Mouse (Mus musculus) hindbrain, embryonic 11.5 days (tissue): ENCODE data around the gene Rab7b. TPM values are rescaled to one million over a fixed set of nuclear protein-coding genes. Genes with fewer than 3 reads are reported as not detected.

Experiments
- ATAC-seq: fragments of 200-750 bp; cut with Nextera tagmentation; 2 replicates; pipeline ENCODE4 v1.8.0; 2017; ENCODE audit warnings: mild to moderate bottlenecking, moderate TSS enrichment, moderate library complexity; ENCODE audit not compliant: low FRiP score
- DNase-seq: peaks from one replicate; pipeline ENCODE4 v3.0.0-alpha.2; 2015; ENCODE audit warnings: low spot score
- H3K27ac ChIP-seq: fragments of 300-500 bp; sonication (generic); 2 replicates; pipeline ENCODE4 v1.5.1; 2014; ENCODE audit warnings: mild to moderate bottlenecking, low read depth, low read length
- H3K27me3 ChIP-seq: fragments of 300-500 bp; sonication (generic); 2 replicates; pipeline ENCODE4 v1.6.1; 2014; ENCODE audit warnings: mild to moderate bottlenecking, low read length, moderate library complexity, mixed read lengths; ENCODE audit not compliant: control insufficient read depth, insufficient read depth
- H3K36me3 ChIP-seq: fragments of 300-500 bp; sonication (generic); 2 replicates; pipeline ENCODE4 v1.6.1; 2014; ENCODE audit warnings: mild to moderate bottlenecking, low read length, moderate library complexity, mixed read lengths; ENCODE audit not compliant: control insufficient read depth, insufficient read depth
- H3K4me1 ChIP-seq: fragments of 300-500 bp; sonication (generic); replicated peaks from 2 replicates; pipeline ENCODE4 v1.6.1; 2014; ENCODE audit warnings: low read length, mixed read lengths; ENCODE audit not compliant: control insufficient read depth, insufficient read depth
- H3K4me2 ChIP-seq: fragments of 300-500 bp; sonication (generic); replicated peaks from 2 replicates; pipeline ENCODE4 v1.6.1; 2014; ENCODE audit warnings: mild to moderate bottlenecking, low read depth, low read length
- H3K4me3 ChIP-seq: fragments of 300-500 bp; sonication (generic); 2 replicates; pipeline ENCODE4 v1.5.1; 2014; ENCODE audit warnings: low read depth, low read length
- H3K9ac ChIP-seq: fragments of 300-500 bp; sonication (generic); 2 replicates; pipeline ENCODE4 v1.6.1; 2014; ENCODE audit warnings: low read depth, low read length
- H3K9me3 ChIP-seq: fragments of 300-500 bp; sonication (generic); 2 replicates; pipeline ENCODE4 v1.6.1; 2016; ENCODE audit warnings: low read length; ENCODE audit not compliant: control insufficient read depth
- WGBS: fragments of 180-500 bp; shearing (Covaris S2); extraction: QIAGEN DNeasy Blood & Tissue Kit; methylation state at CpG from one replicate; pipeline ENCODE4 v1.1.7; 2014; 5-methylcytosine and 5-hydroxymethylcytosine counted together
- polyA plus RNA-seq: library from polyadenylated mRNA; unstranded; fragments of >200 nt; fragmentation: Nextera tagmentation; extraction: Ambion mirVana; gene quantifications from 2 replicates; pipeline ENCODE4 v1.2.1, GENCODE M21; 2014

The Rab7b gene
- polyA plus RNA-seq, 1 experiment from 2014 or later, result 1.6 TPM

DNA sequence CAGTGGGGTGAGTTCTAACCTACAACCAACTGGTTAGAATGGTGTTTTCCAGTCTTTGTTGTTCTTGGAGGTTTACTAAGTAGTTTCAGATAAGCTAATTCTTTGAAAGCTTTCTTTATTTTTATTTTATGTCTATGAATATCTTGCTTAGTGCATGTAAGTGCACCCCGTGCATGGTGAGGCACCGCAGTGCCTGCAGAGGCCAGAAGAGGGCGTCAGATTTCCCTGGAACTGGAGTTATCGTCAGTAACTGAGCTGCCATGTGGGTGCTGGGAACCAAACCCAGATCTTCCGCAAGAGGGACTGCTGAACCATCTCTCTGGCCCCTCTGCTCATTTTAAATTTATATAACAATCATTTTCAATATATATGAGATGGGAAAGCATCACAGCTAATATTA, 12.9 kb downstream of the Rab7b start:
- no peaks in the 10 kb centered on the region for H3K4me1 ChIP-seq
- no peak overlapping the region for H3K4me3 ChIP-seq
- H3K9me3 ChIP-seq, result no peaks in the 10 kb centered on the region
- no peak overlapping the region for H3K9ac ChIP-seq
- H3K27me3 ChIP-seq, result no peaks in the 10 kb centered on the region
- no peak overlapping the region for H3K4me2 ChIP-seq
- ATAC-seq (no peak), DNase-seq (no peak)
- no peaks in the 10 kb centered on the region for H3K36me3 ChIP-seq
- WGBS, result 83% methylated on average over 5 of the region's 5 CpGs
- no peak overlapping the region for H3K27ac ChIP-seq

DNA sequence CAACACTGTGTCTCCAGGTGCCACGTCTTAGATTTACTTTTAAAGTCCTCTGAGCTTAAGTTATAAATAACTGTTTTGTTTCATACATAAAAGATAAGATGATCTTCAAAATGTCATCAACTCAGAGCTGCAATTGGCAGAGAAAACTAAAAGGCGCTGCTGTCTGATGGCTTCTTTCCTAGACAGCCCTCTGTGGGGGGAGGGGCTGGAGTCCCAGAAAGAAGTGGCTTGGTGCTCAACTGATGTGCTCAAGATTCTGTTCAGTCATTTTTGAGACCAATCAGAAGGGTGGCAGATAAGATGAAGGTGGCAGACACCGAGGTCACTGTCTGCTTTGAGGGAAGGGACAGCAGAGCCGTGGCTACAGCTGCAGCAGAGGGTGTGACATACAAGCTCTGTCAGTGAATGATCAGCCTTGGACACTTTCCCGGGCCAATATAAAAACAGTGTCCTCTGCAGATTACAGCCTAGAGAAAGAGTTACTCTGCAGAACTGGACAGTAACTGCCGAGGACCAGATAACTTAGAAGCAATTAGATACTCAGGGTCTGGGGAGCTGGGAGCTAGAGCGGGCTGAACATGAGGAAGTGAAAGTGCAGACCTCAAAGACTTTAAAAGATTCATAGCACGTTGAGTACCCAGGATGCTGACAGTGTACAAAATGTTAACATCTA, 13.7 kb downstream of the Rab7b start:
- Histone ChIP-seq H3K4me3 (no peak overlapping the region), H3K4me1 (no peaks in the 10 kb centered on the region), H3K9ac (no peak overlapping the region), H3K4me2 (no peak overlapping the region), H3K36me3 (no peaks in the 10 kb centered on the region), H3K9me3 (no peaks in the 10 kb centered on the region), H3K27ac (no peak overlapping the region), H3K27me3 (no peaks in the 10 kb centered on the region)
- DNase-seq (no peak), ATAC-seq (no peak)
- 77% methylated on average over 8 of the region's 8 CpGs for WGBS

DNA sequence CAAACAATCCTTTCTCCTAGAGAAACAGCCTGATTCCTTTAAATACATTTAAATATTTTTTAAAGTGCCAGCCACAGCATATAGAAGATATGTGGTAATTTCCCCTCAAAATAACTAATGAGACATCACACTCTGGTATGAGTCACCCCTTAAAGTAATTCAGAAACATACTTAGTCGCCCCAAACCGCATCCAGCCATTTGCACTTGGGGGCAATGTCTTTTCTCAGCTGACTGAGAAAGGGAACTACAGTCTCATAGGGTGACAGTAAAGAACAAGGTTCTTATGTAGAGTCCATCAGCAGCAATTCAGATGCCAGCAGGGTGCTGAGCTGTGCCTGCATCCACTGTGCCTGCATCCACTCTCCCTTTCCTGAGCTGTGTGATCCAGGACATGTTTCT, 15.0 kb downstream of the Rab7b start:
- Histone ChIP-seq H3K4me3 (no peak overlapping the region), H3K27ac (no peak overlapping the region), H3K9me3 (no peaks in the 10 kb centered on the region), H3K36me3 (no peaks in the 10 kb centered on the region), H3K9ac (no peak overlapping the region), H3K4me1 (no peaks in the 10 kb centered on the region), H3K4me2 (no peak overlapping the region), H3K27me3 (no peaks in the 10 kb centered on the region)
- 91% methylated on average over 2 of the region's 2 CpGs for WGBS
- DNase-seq (no peak), ATAC-seq (no peak)

DNA sequence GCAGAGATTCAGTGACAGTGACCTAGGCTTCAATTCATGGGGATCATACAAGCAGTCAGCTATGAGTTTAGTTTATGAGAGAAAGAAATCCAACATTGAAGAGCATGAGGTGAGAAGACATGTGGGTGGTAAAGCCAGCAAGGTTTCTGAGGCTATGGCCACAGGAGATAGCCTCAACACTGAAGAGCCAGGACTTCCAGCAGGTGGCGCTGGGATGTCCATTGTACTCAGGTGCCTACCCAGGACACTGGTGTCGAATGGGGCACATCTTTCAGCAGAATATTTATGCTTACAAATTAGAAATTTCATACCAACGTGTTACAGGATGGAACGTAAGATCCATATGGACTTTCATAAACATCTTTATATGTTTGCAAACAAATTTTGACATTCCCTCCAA, 19.8 kb downstream of the Rab7b start:
- Histone ChIP-seq H3K9ac (no peak overlapping the region), H3K9me3 (no peaks in the 10 kb centered on the region), H3K36me3 (no peaks in the 10 kb centered on the region), H3K27me3 (no peaks in the 10 kb centered on the region), H3K27ac (no peak overlapping the region), H3K4me2 (no peak overlapping the region), H3K4me1 (no peaks in the 10 kb centered on the region), H3K4me3 (no peak overlapping the region)
- ATAC-seq (no peak), DNase-seq (peak; percentile 58)
- WGBS, result 19% methylated on average over 4 of the region's 4 CpGs

DNA sequence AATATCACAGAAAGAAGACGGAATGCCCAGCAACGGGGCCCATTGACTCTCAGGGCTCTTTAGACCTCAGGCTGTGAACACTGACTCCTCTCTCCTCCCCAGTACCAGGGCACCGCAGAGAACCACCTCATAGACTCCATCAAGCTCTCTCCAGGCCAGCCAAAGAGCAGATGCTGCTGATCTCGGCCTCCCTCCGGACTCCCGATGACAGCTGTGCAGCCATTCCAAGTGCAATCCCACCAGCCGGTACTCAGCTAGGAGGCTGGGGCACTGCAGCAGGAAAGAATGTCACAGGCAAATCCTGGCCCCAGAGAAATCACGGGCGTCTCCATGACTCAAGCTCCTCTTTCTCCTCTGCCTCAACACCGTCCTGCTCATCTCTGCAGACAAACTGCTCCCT, 23.0 kb downstream of the Rab7b start:
- Histone ChIP-seq H3K9ac (no peak overlapping the region), H3K4me1 (no peaks in the 10 kb centered on the region), H3K27ac (no peak overlapping the region), H3K4me2 (no peak overlapping the region), H3K27me3 (no peaks in the 10 kb centered on the region), H3K4me3 (no peak overlapping the region), H3K36me3 (no peaks in the 10 kb centered on the region), H3K9me3 (no peaks in the 10 kb centered on the region)
- ATAC-seq (no peak), DNase-seq (no peak)
- 80% methylated on average over 10 of the region's 10 CpGs for WGBS

DNA sequence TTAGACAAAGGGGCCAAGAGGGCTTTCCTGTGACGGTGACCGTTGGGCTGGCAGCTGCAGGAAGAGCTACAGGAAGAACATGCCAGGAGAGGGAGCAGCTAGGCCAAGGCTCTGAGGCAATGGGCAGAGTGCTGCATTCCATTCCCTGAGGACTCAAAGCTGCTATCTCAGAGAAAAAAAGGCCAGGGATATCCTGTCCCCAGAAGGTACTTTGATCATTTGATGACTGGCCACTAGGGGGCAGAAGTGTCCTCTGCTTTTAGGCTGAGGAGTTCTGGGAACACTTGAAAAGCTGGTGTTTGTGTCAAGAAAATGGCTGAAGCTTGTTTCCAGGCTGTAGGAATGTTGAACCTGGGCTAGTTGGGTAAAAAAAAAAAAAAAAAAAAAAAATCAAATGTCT, 23.9 kb downstream of the Rab7b start:
- ATAC-seq (peak; percentile 47; the same call in 1 of the 2 replicates), DNase-seq (peak; percentile 90)
- Histone ChIP-seq H3K27ac (no peak overlapping the region), H3K4me2 (no peak overlapping the region), H3K27me3 (no peaks in the 10 kb centered on the region), H3K36me3 (no peaks in the 10 kb centered on the region), H3K9ac (no peak overlapping the region), H3K9me3 (no peaks in the 10 kb centered on the region), H3K4me1 (no peaks in the 10 kb centered on the region), H3K4me3 (no peak overlapping the region)
- 44% methylated on average over 2 of the region's 2 CpGs for WGBS

DNA sequence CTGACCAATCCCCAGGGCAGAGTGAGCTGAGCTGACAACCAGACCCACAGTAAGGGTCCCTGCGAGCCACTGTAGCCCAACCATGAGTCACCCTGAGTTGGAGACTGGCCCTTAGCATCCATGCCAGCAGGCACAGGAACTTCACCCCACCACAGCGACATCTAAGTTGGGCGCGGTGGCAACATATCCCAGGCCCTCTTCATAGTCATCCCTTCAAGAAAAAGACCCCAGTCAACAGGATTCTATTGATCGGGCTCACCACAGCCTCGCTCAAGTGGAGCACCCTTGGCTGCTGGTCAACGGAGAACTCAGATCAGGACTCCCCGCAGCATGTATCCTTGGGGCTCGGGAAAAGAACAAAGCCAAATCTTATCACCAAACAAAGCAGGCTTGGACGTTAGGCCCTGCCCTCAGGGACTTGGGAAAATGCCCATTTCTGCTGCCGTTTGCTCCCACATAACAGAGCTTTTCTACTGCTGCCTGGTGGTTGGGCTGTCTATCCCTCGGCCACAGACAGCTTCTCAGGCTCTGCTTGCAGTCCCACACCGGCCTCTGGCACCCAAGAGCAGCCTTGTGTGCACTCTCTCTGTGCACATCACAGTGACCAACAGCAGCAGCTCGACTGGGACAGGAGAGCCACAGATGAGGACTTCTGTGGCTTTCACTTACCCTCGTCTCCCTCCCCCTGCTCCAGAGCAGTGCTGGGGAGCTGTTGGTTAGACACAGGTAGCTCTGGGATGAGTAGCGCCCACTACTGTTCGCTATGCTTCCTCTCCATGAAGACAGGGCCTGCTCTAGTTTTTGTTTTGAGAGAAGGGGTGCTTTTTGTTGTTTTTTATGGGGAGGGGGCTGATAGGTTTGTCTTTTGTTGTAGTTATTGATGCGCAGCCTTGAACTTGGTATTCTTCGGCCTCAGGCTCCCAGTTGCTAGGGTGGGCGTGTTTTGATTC, 26.2 kb downstream of the Rab7b start:
- Histone ChIP-seq H3K4me2 (no peak overlapping the region), H3K27ac (no peak overlapping the region)

DNA sequence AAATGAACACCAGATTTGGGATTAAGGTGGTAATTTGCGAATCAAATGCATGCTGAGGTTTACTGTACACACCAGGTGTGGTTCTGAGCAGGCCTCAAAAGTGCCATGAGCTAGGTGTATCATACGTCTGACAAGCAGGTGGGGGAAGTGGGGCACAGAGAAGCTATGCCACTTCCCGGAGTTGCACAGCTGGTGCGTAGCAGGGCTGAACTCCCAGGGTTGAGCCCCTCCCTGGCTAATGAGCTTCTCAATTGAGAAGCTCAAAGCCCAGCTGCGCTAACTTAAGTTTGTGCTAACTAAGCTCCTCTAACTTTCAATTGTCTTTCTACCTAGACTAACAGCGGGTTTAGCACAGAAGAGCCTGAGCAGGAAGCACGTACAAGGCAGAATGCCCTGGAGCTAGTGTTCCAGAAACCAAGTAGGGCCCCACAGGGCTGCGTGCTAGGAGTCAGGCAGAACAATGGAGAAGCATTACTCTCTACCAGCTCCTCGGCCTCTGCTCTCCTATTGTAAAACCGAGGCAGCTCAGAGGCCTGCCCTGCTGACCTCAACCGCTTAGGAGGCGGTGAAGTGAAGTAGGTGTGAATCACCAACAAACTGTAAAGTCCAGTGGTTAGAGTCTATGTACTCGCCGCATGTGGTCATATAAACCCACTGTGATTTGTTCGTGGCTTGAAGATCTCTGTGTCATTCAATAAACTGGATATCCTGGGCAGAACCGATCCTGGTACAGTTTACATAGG, 30.6 kb downstream of the Rab7b start:
- DNase-seq (no peak), ATAC-seq (no peak)
- no peak overlapping the region for H3K9ac ChIP-seq
- H3K9me3 ChIP-seq, result no peaks in the 10 kb centered on the region
- H3K4me1 ChIP-seq, result no peaks in the 10 kb centered on the region
- no peak overlapping the region for H3K27ac ChIP-seq
- WGBS, result 62% methylated on average over 16 of the region's 16 CpGs
- H3K4me3 ChIP-seq, result no peak overlapping the region
- no peaks in the 10 kb centered on the region for H3K27me3 ChIP-seq
- H3K36me3 ChIP-seq, result no peaks in the 10 kb centered on the region
- no peak overlapping the region for H3K4me2 ChIP-seq

More for the DNA sequence above, 26.2 kb downstream of the Rab7b start:
- no peaks in the 10 kb centered on the region for H3K9me3 ChIP-seq
- H3K4me3 ChIP-seq, result no peak overlapping the region
- no peaks in the 10 kb centered on the region for H3K36me3 ChIP-seq
- ATAC-seq, result no peak
- WGBS, result 71% methylated on average over 20 of the region's 20 CpGs
- DNase-seq, result no peak
- no peaks in the 10 kb centered on the region for H3K27me3 ChIP-seq
- H3K4me1 ChIP-seq, result no peaks in the 10 kb centered on the region
- H3K9ac ChIP-seq, result no peak overlapping the region
